Mouse (Mus musculus) heart, postnatal 14 days (tissue): Measurements from ENCODE around the gene Rsph9. TPM values are rescaled to one million over a fixed set of nuclear protein-coding genes. Genes with fewer than 3 reads are reported as not detected.

Experiments used
- DNase-seq, 2 experiments: peaks; one replicate each; pipeline ENCODE4 v3.0.0; 2021 to 2022
- intact Hi-C: fragments of 180-260 bp; cut with DNase I; formaldehyde crosslinking; loops from one replicate; pipeline ENCODE4 v1.15.1; 2025
- total RNA-seq, 2 experiments: library from RNA; stranded (reverse); gene quantifications; 2 replicates each; pipeline ENCODE4 v1.2.3; 2021

The Rsph9 gene
- total RNA-seq, 2 experiments from 2014 or later = 1.1 to 1.4 TPM

- peak; percentile 72 for DNase-seq
- intact Hi-C loops = no loop called here
Observed at GRCm38 (mm10) chr17:46073730-46074301, 70.2 kb downstream of the Rsph9 start.

Other genes with a start within 250 kb of the Rsph9 start
- 100 to 1,000 TPM; 275 TPM for gene Vegfa, start 111.8 kb downstream of the Rsph9 start, total RNA-seq
- 100 to 1,000 TPM; 115 to 119 TPM for gene Mrps18a, start 33.2 kb downstream of the Rsph9 start, total RNA-seq
- 10 to 100 TPM; 22.2 to 27.6 TPM for gene Mad2l1bp, start 9.3 kb upstream of the Rsph9 start, total RNA-seq
- gene Gtpbp2, start 16.8 kb upstream of the Rsph9 start, total RNA-seq = 10 to 100 TPM; 85.3 TPM
- 10 to 100 TPM in 1 of 2 experiments, 1 to 10 TPM in 1; 9.7 to 10.6 TPM for gene Polh, start 58.4 kb upstream of the Rsph9 start, total RNA-seq
- gene Xpo5, start 58.6 kb upstream of the Rsph9 start, total RNA-seq = 10 to 100 TPM; 18.7 to 20.6 TPM
- 10 to 100 TPM; 19.1 to 27.3 TPM for gene Polr1c, start 103.8 kb upstream of the Rsph9 start, total RNA-seq
- gene Yipf3, start 103.9 kb upstream of the Rsph9 start, total RNA-seq = 10 to 100 TPM; 72.4 to 77.7 TPM
- gene Lrrc73, start 109.3 kb upstream of the Rsph9 start, total RNA-seq = under 1 TPM; 0.50 to 0.85 TPM
- gene Tjap1, start 138.8 kb upstream of the Rsph9 start, total RNA-seq = 10 to 100 TPM; 40.6 to 42.9 TPM
- gene Dlk2, start 153.2 kb upstream of the Rsph9 start, total RNA-seq = under 1 TPM; 0.68 to 0.84 TPM
- 1 to 10 TPM; 4.6 to 5.4 TPM for gene Abcc10, start 184.1 kb upstream of the Rsph9 start, total RNA-seq
- 10 to 100 TPM; 19.2 TPM for gene Zfp318, start 239.5 kb upstream of the Rsph9 start, total RNA-seq